Mouse (Mus musculus) stomach, postnatal 0 days (tissue): ENCODE measurements around the gene 4921536K21Rik.

Source experiments
- CTCF ChIP-seq: IDR thresholded peaks from 2 replicates; pipeline ENCODE4 v1.5.1; 2016; ENCODE audit warnings: antibody characterized with exemption, low read depth, mild to moderate bottlenecking, moderate library complexity
- EP300 ChIP-seq: optimal IDR thresholded peaks from 2 replicates; pipeline ENCODE3; 2016; ENCODE audit warnings: antibody characterized with exemption

DNA sequence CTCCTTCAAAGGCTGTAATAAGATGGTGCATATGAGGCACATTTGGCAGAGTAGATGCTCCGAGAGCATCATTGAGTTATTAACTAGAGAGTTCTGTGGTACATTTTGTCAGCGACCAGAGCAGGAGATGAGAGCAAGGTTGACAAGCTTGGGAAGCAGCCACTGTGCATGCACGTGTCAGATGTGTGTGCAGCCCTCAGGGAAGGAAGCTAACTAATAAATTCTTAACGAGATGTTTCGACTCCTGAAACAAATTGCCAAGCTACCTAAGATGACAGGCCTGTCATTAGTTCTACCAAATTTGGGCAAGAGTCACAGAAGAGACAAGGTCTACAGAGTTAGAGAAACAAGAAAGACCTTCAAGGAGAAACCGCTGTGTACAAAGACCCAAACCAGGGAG is 30.6 kb downstream of the 4921536K21Rik start:
- TF ChIP-seq CTCF (no peak), EP300 (no peak)
